Mouse (Mus musculus): ENCODE data around the gene Stk10. TPM values are rescaled to one million over a fixed set of nuclear protein-coding genes. Genes with fewer than 3 reads are reported as not detected.
A peak's percentile ranks its signal among the peaks of the same experiment; 100 is the strongest.
"Not testable (repeated sequence)": the region's sequence is repeated elsewhere in the genome, so short reads cannot be mapped to it uniquely, and the experiment has no call there.

Stk10 gene
- polyA plus RNA-seq, 1 experiment, result 9.4 TPM

DNA sequence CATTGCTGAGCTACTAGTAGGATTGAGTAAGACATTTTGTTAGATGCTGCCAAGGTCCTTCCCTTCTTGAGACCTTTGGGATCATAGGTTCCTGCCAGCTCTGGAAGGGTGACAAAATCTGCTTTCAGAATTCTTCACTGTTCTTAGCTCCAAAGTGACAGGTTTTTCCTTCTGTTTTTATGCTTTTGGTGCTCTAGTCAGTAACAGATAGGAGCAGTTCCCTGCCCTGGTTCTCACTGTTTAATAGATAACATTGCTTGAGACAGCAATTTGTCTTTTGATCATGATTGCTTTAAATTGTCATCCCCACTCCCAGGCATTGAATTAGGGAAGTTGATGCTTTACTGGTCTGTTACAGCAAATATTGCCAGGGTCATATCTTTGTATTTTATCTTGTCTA, 39.8 kb upstream of the Stk10 start:
- TF ChIP-seq CTCF (conservative IDR thresholded peaks at IDR 0.05; ENCODE audit: insufficient read depth, insufficient read length, low read depth, low read length) (no peak), POLR2A (IDR thresholded peaks at IDR 0.05; ENCODE audit: low read depth, low read length) (no peak)
- Histone ChIP-seq H3K27ac (ENCODE audit: insufficient read depth, low read depth, low read length) (no peak overlapping the region), H3K4me3 (ENCODE audit: insufficient read depth, low read depth, low read length) (no peak overlapping the region), H3K36me3 (ENCODE audit: control insufficient read depth, insufficient read depth, low read length) (no peaks in the 10 kb centered on the region), H3K4me1 (ENCODE audit: control insufficient read depth, insufficient read depth, low read length) (no peaks in the 10 kb centered on the region), H3K27me3 (replicated peaks; ENCODE audit: control insufficient read depth, insufficient read depth, low read length) (no peaks in the 10 kb centered on the region)
- peak; percentile 45 for DNase-seq

DNA sequence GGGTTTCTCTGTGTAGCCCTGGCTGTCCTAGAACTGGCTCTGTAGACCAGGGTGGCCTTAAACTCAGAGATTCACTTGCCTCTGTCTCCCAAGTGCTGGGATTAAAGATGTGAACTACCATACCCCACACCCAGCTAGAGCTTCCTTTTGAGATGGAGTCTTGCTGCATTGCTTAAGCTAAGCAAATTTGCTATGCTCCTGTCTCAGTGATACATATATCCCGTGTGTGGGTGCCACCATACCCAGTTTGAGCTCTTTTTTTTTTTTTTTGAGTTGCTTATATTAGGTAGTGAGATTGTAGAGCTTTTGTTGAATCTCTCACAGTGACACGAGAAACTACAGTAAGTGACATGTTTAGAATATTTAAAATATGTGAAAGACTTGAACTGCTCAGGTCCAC, 37.8 kb upstream of the Stk10 start:
- no peaks in the 10 kb centered on the region for H3K27me3 ChIP-seq (replicated peaks; ENCODE audit: control insufficient read depth, insufficient read depth, low read length)
- no peak overlapping the region for H3K27ac ChIP-seq (ENCODE audit: insufficient read depth, low read depth, low read length)
- no peaks in the 10 kb centered on the region for H3K36me3 ChIP-seq (ENCODE audit: control insufficient read depth, insufficient read depth, low read length)
- DNase-seq, result no peak
- no peak overlapping the region for H3K4me3 ChIP-seq (ENCODE audit: insufficient read depth, low read depth, low read length)
- no peaks in the 10 kb centered on the region for H3K4me1 ChIP-seq (ENCODE audit: control insufficient read depth, insufficient read depth, low read length)
- no peak for TF ChIP-seq POLR2A (IDR thresholded peaks at IDR 0.05; ENCODE audit: low read depth, low read length)
- no peak for TF ChIP-seq CTCF (conservative IDR thresholded peaks at IDR 0.05; ENCODE audit: insufficient read depth, insufficient read length, low read depth, low read length)
- 82% methylated on average over 2 of the region's 2 CpGs for WGBS

DNA sequence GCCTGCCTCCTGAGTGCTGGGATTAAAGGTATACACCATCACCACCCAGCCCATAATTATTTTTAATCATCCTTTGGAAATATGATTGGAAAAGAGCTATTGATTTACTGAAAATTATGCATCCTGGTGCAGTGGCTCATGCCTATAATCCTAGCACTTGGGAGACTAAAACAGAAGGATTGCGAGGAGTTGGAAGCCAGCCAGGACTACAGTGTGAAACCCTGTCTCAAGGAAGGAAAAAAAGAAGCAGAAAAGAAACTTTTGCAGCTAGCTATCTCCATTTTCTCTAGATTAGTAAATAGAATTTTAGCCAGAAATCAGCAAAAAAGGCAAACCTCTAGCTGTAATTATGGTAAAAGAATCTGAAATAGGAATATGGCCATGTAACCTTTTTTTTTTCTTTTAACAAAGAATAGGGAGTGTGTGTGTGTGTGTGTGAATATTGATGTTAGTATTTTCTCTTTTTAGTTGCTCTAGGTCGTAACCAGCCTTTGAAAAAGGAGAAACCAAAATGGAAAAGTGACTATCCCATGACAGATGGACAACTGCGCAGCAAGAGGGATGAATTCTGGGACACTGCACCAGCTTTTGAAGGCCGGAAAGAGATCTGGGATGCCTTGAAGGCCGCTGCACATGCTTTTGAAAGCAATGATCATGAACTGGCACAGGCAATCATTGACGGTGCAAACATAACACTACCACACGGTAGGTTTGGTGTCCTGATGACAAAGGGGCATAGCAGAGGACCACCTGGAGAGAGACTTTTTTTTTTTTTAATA, 34.2 kb upstream of the Stk10 start:
- Histone ChIP-seq H3K4me3 (ENCODE audit: insufficient read depth, low read depth, low read length) (no peak overlapping the region), H3K4me1 (ENCODE audit: control insufficient read depth, insufficient read depth, low read length) (no peaks in the 10 kb centered on the region), H3K36me3 (ENCODE audit: control insufficient read depth, insufficient read depth, low read length) (no peaks in the 10 kb centered on the region), H3K27ac (ENCODE audit: insufficient read depth, low read depth, low read length) (no peak overlapping the region), H3K27me3 (replicated peaks; ENCODE audit: control insufficient read depth, insufficient read depth, low read length) (no peaks in the 10 kb centered on the region)
- no peak for TF ChIP-seq CTCF (conservative IDR thresholded peaks at IDR 0.05; ENCODE audit: insufficient read depth, insufficient read length, low read depth, low read length)
- TF ChIP-seq POLR2A (IDR thresholded peaks at IDR 0.05; ENCODE audit: low read depth, low read length), result no peak
- 84% methylated on average over 7 of the region's 7 CpGs for WGBS
- peak; percentile 22 for DNase-seq

DNA sequence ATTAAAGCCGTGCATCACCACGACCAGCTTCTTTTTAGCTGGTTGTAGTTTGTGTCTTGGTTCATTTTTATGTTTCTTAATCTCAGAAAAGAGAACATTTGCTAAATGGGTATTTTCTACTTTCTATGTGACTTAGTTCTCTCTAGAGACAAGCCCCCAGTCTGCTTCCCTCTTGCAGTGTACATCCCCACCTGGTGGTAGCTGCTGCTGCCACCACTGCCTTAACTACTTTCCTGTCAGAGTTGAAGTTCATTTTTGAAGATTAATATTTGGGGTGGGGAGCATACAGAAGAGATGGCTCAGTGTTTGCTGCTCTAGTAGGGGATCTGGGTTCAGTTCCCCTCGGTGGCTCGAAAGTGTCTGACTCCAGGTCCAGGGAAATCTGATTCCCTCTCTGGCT, 33.2 kb upstream of the Stk10 start:
- WGBS, result 95% methylated on average over 4 of the region's 4 CpGs

DNA sequence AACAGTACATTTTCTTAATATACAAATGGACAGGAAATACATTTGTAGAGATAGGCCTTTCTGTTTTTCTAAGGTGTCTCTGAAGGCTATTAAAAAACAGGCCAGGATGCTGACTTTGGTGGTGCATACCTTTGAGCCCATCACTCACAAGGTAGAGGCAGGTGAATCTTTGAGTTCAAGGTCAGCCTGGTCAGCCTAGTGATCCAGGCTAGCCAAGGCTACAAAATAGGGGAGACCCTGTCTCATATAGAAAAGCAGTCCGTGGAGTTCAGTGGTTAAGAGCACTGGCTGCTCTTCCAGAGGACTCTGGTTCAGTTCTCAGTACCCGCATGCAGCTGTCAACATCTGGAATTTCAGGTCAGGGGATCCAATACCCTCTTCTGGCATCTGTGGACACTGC, 29.4 kb upstream of the Stk10 start:
- TF ChIP-seq POLR2A (IDR thresholded peaks at IDR 0.05; ENCODE audit: low read depth, low read length) (no peak), CTCF (conservative IDR thresholded peaks at IDR 0.05; ENCODE audit: insufficient read depth, insufficient read length, low read depth, low read length) (no peak)
- DNase-seq, result no peak
- Histone ChIP-seq H3K27me3 (replicated peaks; ENCODE audit: control insufficient read depth, insufficient read depth, low read length) (no peaks in the 10 kb centered on the region), H3K4me1 (ENCODE audit: control insufficient read depth, insufficient read depth, low read length) (no peaks in the 10 kb centered on the region), H3K27ac (ENCODE audit: insufficient read depth, low read depth, low read length) (no peak overlapping the region), H3K36me3 (ENCODE audit: control insufficient read depth, insufficient read depth, low read length) (no peaks in the 10 kb centered on the region), H3K4me3 (ENCODE audit: insufficient read depth, low read depth, low read length) (no peak overlapping the region)
- WGBS, result 98% methylated on average over 2 of the region's 2 CpGs

More for the DNA sequence above, 33.2 kb upstream of the Stk10 start:
- Histone ChIP-seq H3K36me3 (ENCODE audit: control insufficient read depth, insufficient read depth, low read length) (no peaks in the 10 kb centered on the region), H3K4me3 (ENCODE audit: insufficient read depth, low read depth, low read length) (no peak overlapping the region), H3K4me1 (ENCODE audit: control insufficient read depth, insufficient read depth, low read length) (no peaks in the 10 kb centered on the region), H3K27ac (ENCODE audit: insufficient read depth, low read depth, low read length) (no peak overlapping the region), H3K27me3 (replicated peaks; ENCODE audit: control insufficient read depth, insufficient read depth, low read length) (no peaks in the 10 kb centered on the region)
- no peak for TF ChIP-seq CTCF (conservative IDR thresholded peaks at IDR 0.05; ENCODE audit: insufficient read depth, insufficient read length, low read depth, low read length)
- no peak for TF ChIP-seq POLR2A (IDR thresholded peaks at IDR 0.05; ENCODE audit: low read depth, low read length)
- no peak for DNase-seq

DNA sequence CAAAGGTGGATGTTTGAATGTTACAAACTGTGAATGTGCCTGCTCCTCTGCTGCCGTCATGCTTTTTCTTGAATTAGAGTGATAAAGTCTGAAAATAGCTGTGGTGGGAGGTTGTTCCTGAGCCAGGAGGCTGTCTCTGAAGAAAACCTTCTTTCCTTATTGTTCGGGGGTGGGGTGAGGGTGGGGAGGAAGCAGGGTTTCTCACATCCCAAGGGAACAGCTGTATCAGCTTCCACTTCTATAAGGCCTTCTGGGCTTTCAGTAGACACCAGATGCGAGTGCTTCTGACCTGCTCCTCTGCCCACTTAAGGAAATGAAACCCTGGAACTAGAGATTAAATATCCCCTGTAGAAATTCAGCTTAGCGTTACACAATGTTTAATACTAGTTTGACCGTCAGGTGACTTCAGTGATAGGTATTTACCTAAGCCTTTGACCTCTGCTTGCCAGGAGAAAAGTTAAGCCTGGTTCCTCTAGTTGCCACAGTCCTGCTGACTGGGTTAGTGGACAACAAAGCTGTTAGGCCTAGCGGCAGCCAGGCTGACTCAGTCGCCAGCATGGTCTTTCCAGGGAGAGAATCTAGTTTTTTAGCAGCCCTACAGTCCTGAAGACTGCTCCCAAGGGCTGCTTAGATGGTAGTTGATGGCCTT, 27.9 kb upstream of the Stk10 start:
- H3K27ac ChIP-seq (ENCODE audit: insufficient read depth, low read depth, low read length), result no peak overlapping the region
- DNase-seq, result no peak
- WGBS, result 63% methylated on average over 7 of the region's 7 CpGs

DNA sequence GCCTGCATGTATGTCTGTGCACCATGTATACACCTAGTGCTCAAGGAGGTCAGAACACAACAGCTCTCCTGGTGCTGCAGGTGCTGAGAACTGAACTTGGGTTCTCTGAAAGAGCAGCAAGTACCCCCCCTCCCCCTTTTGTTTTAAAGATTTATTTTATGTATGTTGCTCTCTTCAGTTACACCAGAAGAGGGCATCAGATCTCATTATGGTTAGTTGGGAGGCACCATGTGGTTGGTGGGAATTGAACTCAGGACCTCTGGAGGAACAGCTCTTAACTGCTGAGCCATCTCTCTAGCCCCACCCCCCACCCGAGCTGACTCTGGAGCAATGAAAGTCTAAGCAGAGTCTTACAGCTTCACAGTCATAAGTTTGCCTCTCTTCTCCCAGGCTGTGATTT, 22.2 kb upstream of the Stk10 start:
- H3K27me3 ChIP-seq (replicated peaks; ENCODE audit: control insufficient read depth, insufficient read depth, low read length), result no peaks in the 10 kb centered on the region
- TF ChIP-seq CTCF (conservative IDR thresholded peaks at IDR 0.05; ENCODE audit: insufficient read depth, insufficient read length, low read depth, low read length), result no peak
- TF ChIP-seq POLR2A (IDR thresholded peaks at IDR 0.05; ENCODE audit: low read depth, low read length), result no peak
- 88% methylated on average over 1 of the region's 1 CpGs for WGBS
- H3K4me1 ChIP-seq (ENCODE audit: control insufficient read depth, insufficient read depth, low read length), result no peaks in the 10 kb centered on the region
- H3K4me3 ChIP-seq (ENCODE audit: insufficient read depth, low read depth, low read length), result no peak overlapping the region
- no peaks in the 10 kb centered on the region for H3K36me3 ChIP-seq (ENCODE audit: control insufficient read depth, insufficient read depth, low read length)
- no peak overlapping the region for H3K27ac ChIP-seq (ENCODE audit: insufficient read depth, low read depth, low read length)
- no peak for DNase-seq

More for the DNA sequence above, 27.9 kb upstream of the Stk10 start:
- Histone ChIP-seq H3K4me3 (ENCODE audit: insufficient read depth, low read depth, low read length) (no peak overlapping the region), H3K27me3 (replicated peaks; ENCODE audit: control insufficient read depth, insufficient read depth, low read length) (no peaks in the 10 kb centered on the region), H3K4me1 (ENCODE audit: control insufficient read depth, insufficient read depth, low read length) (no peaks in the 10 kb centered on the region), H3K36me3 (ENCODE audit: control insufficient read depth, insufficient read depth, low read length) (no peaks in the 10 kb centered on the region)
- TF ChIP-seq CTCF (conservative IDR thresholded peaks at IDR 0.05; ENCODE audit: insufficient read depth, insufficient read length, low read depth, low read length) (no peak), POLR2A (IDR thresholded peaks at IDR 0.05; ENCODE audit: low read depth, low read length) (no peak)

DNA sequence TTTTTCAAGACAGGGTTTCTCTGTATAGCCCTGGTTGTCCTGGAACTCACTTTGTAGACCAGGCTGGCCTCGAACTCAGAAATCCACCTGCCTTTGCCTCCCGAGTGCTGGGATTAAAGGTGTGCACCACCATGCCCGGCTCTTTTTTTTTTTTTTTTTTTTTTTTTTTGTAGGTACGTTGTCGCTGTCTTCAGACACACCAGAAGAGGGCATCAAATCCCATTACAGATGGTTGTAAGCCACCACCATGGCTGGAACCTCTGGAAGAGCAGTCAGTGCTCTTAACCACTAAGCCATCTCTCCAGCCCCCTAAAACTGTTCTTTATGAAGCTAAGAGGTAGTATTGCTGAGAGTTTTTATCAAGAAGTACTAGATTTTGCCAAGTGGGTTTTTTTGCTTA, 18.3 kb upstream of the Stk10 start:
- H3K27ac ChIP-seq (ENCODE audit: insufficient read depth, low read depth, low read length); H3K4me1 ChIP-seq (ENCODE audit: control insufficient read depth, insufficient read depth, low read length); H3K4me3 ChIP-seq (ENCODE audit: insufficient read depth, low read depth, low read length); H3K36me3 ChIP-seq (ENCODE audit: control insufficient read depth, insufficient read depth, low read length); H3K27me3 ChIP-seq (replicated peaks; ENCODE audit: control insufficient read depth, insufficient read depth, low read length); DNase-seq: not testable (repeated sequence)
- WGBS, result 86% methylated on average over 4 of the region's 5 CpGs
